Mouse (Mus musculus) lung, adult 10 weeks (tissue): Measurements from ENCODE around the gene Utp20. TPM values are rescaled to one million over a fixed set of nuclear protein-coding genes. Genes with fewer than 3 reads are reported as not detected.

Source experiments
- polyA plus RNA-seq: library from polyadenylated mRNA; stranded (reverse); fragments of 350-450 nt; fragmentation: Illumina TruSeq; extraction: RNeasy Lipid Tissue Mini Kit (QIAGEN cat#74804); gene quantifications from one replicate; pipeline ENCODE4 v1.2.3, GENCODE M21; 2014; ENCODE audit warnings: low read depth, low replicate concordance; ENCODE audit not compliant: insufficient read depth

Utp20 gene
- 8.9 TPM for polyA plus RNA-seq

DNA sequence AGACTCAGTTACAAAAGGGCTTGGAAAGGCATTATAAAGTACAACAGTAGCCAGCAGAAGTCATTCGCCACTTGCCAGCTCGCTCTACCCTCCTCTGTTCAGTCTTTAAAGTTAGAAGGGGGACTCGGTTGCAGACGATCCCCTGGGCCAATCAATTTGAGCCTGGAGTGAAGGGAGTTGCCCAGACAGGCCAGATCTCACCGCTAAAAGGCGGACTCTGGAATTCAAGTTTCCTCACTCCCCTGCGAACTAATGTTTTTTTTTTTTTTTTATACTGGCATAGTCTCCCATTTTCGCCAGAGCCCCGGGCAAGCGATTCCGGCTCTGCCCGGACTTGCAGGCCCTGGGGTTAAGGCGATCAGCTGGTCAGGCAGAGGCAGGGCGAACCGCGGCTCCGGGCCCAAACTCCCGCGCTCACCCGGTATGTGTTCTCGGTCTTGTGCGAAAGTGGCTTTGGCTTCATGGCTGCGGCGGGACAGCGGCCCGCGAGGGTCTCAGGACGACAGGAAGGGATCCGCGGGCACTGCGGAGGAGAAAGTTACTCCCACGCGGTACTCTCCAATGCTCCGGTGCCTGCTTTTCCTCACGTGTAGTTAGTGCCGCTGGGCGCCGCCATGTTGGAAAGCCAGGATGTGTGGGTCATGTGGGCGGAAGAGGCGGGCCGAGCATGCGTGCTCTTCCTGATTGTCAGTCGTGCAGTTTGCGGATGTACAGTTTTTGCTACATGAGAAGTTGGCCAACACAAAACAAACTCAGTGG, at the start of gene Utp20:
Gene Utp20, minus strand, starts transcription at position 617 of the 759 bp plus-strand sequence.

DNA sequence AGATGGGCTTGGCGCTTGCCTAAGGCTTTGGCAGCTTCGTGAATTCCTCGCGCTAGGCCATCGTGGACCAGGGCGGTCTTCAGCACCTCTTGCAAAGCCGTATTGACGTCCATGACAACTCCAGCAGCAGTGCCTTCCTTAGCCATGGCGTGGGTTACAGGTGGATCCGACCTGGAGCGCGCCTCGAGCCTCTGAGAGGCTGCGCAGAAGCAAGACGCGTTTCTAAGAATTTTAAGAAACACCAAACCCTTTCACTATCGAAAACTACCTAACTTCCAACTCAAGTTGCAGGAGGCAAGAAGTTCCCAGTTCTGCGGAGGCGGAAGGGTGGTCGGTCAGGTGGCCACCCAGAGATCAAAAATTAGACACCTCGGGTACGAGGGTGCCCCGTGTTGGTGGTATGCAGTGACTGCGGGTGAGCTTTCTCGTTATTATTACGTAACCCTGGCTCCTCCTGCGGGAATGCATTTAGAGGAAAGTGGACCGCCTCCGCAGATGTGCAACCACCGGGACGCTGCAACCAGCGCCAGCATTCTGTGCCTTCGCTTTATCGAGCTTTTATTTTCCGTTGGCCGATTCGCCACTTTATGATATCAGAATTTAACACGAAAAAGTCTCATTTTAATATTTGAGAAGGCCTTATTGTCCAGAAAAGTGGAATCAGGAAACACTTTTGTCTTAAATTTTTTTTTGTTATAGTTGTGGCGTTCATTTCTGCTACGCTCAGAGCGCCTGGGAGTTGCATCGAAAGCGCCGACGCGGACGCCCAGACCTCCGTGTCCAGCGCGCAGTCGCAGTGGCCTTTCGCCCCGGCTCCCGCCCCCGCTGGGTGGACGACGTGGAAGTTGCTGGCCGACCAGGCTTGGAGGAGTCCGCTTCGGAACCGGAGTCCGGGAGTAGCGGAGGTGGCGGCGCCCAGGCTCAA, 95.8 kb downstream of the Utp20 start, which contains the start of gene Arl1:
Gene Arl1, plus strand, starts transcription at position 288 of the 925 bp plus-strand sequence.

Other genes with a start within 250 kb of the Utp20 start
- not detected for gene Mybpc1, start 221.7 kb downstream of the Utp20 start, polyA plus RNA-seq
- 0.35 TPM for gene Spic, start 141.8 kb downstream of the Utp20 start, polyA plus RNA-seq
- gene Arl1, start 95.9 kb downstream of the Utp20 start, polyA plus RNA-seq = 118 TPM
- gene Slc5a8, start 59.2 kb upstream of the Utp20 start, polyA plus RNA-seq = 0.40 TPM